Mouse (Mus musculus) liver, embryonic 16.5 days (tissue): ENCODE data around the gene Cdkal1. TPM values are rescaled to one million over a fixed set of nuclear protein-coding genes. Genes with fewer than 3 reads are reported as not detected.

Source experiments
- ATAC-seq: fragments of 200-750 bp; cut with Nextera tagmentation; 2 replicates; pipeline ENCODE4 v1.8.0; 2017; ENCODE audit warnings: low read depth, mild to moderate bottlenecking, moderate number of reproducible peaks, moderate library complexity
- H3K27ac ChIP-seq: fragments of 300-500 bp; sonication (generic); 2 replicates; pipeline ENCODE4 v1.5.1; 2014; ENCODE audit warnings: mild to moderate bottlenecking, low read length
- H3K27me3 ChIP-seq: fragments of 300-500 bp; sonication (generic); 2 replicates; pipeline ENCODE4 v1.6.1; 2014; ENCODE audit warnings: low read depth, low read length, mixed read lengths; ENCODE audit not compliant: control insufficient read depth, insufficient read depth
- H3K36me3 ChIP-seq: fragments of 300-500 bp; sonication (generic); 2 replicates; pipeline ENCODE4 v1.6.1; 2014; ENCODE audit warnings: mild to moderate bottlenecking; ENCODE audit not compliant: control insufficient read depth, insufficient read depth
- H3K4me1 ChIP-seq: fragments of 300-500 bp; sonication (generic); 2 replicates; pipeline ENCODE4 v1.6.1; 2014; ENCODE audit warnings: low read depth, low read length, mixed read lengths; ENCODE audit not compliant: control insufficient read depth
- H3K4me2 ChIP-seq: fragments of 300-500 bp; sonication (generic); 2 replicates; pipeline ENCODE4 v1.6.1; 2014; ENCODE audit warnings: low read depth, low read length, mixed read lengths
- H3K4me3 ChIP-seq: fragments of 300-500 bp; sonication (generic); 2 replicates; pipeline ENCODE4 v1.5.1; 2014; ENCODE audit warnings: low read depth, mild to moderate bottlenecking, low read length
- H3K9ac ChIP-seq: fragments of 300-500 bp; sonication (generic); 2 replicates; pipeline ENCODE4 v1.6.1; 2014; ENCODE audit warnings: low read depth, low read length
- H3K9me3 ChIP-seq: fragments of 300-500 bp; sonication (generic); replicated peaks from 2 replicates; pipeline ENCODE4 v1.6.1; 2016; ENCODE audit warnings: low read length; ENCODE audit not compliant: control insufficient read depth
- WGBS: fragments of 180-500 bp; shearing (Covaris S2); extraction: QIAGEN DNeasy Blood & Tissue Kit; methylation state at CpG from one replicate; pipeline ENCODE4 v1.1.7; 2014; ENCODE audit not compliant: insufficient replicate concordance; 5-methylcytosine and 5-hydroxymethylcytosine counted together
- polyA plus RNA-seq: library from polyadenylated mRNA; unstranded; fragments of >200 nt; fragmentation: Nextera tagmentation; extraction: Ambion mirVana; gene quantifications from 2 replicates; pipeline ENCODE4 v1.2.1, GENCODE M21; 2015

The Cdkal1 gene
- polyA plus RNA-seq, 1 experiment from 2014 or later = 9.3 TPM

GRCm38 (mm10) chr13:29805296-29805695 lies 50.2 kb downstream of the Cdkal1 start:
- Histone ChIP-seq H3K4me2 (no peak overlapping the region), H3K4me1 (no peaks in the 10 kb centered on the region), H3K9me3 (no peaks in the 10 kb centered on the region), H3K4me3 (no peak overlapping the region), H3K27ac (no peak overlapping the region), H3K27me3 (no peaks in the 10 kb centered on the region), H3K9ac (no peak overlapping the region), H3K36me3 (no peaks in the 10 kb centered on the region)
- ATAC-seq = no peak
- WGBS = 75% methylated on average over 1 of the region's 1 CpGs

DNA sequence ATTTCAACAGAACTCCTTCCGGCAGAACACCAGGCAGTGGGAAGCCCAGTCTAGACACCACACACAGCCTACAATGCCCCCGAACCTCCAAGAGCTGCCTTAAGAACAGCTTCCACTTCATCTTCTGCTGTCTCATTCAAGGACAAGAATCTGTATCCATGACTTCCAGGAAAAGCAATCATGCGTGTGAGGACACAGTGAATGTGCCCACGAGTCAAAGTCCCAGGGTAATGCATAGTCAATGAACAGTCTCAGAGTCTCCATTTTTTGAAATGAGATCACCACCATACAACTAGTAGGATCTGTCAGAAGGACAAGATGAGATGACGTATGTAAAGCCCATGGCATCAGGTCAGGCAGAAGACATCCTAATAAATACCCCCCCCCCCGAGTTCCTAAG lies 51.4 kb downstream of the Cdkal1 start:
- Histone ChIP-seq H3K9ac (no peak overlapping the region), H3K27me3 (no peaks in the 10 kb centered on the region), H3K4me3 (no peak overlapping the region), H3K27ac (no peak overlapping the region), H3K36me3 (no peaks in the 10 kb centered on the region), H3K4me1 (no peaks in the 10 kb centered on the region), H3K4me2 (no peak overlapping the region), H3K9me3 (no peaks in the 10 kb centered on the region)
- WGBS = 64% methylated on average over 6 of the region's 6 CpGs
- ATAC-seq = no peak

- H3K9me3 ChIP-seq = no peaks in the 10 kb centered on the region
- H3K27ac ChIP-seq = no peak overlapping the region
- H3K9ac ChIP-seq = no peak overlapping the region
- H3K4me1 ChIP-seq = no peaks in the 10 kb centered on the region
- H3K4me2 ChIP-seq = no peak overlapping the region
- H3K36me3 ChIP-seq = no peaks in the 10 kb centered on the region
- H3K27me3 ChIP-seq = no peaks in the 10 kb centered on the region
- ATAC-seq = no peak
- H3K4me3 ChIP-seq = no peak overlapping the region
Measured at GRCm38 (mm10) chr13:29802699-29803098, 52.8 kb downstream of the Cdkal1 start.

DNA sequence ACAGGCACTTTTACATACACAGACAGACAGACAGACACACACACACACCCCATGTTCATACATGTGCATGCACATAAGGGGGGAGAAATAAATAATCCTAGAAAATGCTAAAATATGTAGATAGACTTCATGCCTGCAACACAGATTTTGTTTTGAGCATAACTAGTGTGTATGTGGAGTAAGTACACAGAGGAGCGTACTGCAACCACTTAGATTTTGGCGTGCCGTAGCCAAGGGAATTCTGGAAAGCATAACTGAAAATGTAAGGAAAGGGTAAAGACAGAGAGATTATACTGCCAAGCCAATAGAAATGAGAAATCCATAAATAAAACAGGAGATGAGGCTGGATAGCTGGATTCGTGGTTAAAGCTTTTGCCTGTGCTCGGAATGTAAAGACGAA lies 55.4 kb downstream of the Cdkal1 start:
- no peak overlapping the region for H3K9ac ChIP-seq
- no peak overlapping the region for H3K27ac ChIP-seq
- no peaks in the 10 kb centered on the region for H3K36me3 ChIP-seq
- H3K4me2 ChIP-seq = no peak overlapping the region
- ATAC-seq = no peak
- 83% methylated on average over 6 of the region's 6 CpGs for WGBS
- H3K4me1 ChIP-seq = no peaks in the 10 kb centered on the region
- H3K9me3 ChIP-seq = no peaks in the 10 kb centered on the region
- H3K27me3 ChIP-seq = no peaks in the 10 kb centered on the region
- no peak overlapping the region for H3K4me3 ChIP-seq

DNA sequence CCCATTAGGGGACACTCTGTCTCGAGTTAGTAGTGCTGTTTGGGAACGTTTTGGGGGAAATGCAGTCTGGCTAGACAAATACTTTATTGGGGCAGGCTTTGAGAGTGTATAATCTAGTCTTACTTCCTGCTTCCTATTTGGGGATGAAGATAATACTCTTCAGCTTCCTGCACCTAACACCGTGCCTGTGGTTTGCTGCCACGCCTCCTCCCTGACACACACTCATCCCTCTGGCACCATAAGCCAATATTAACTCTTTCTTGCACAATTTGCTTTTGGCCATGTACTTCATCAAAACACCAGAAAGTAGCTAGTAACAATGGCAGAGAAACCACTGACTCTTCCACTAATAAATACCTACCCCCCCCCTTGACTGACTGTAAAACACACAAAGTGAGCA lies 63.4 kb downstream of the Cdkal1 start:
- Histone ChIP-seq H3K4me3 (no peak overlapping the region), H3K9me3 (no peaks in the 10 kb centered on the region), H3K9ac (no peak overlapping the region), H3K4me2 (no peak overlapping the region), H3K27ac (no peak overlapping the region), H3K4me1 (no peaks in the 10 kb centered on the region), H3K36me3 (no peaks in the 10 kb centered on the region), H3K27me3 (no peaks in the 10 kb centered on the region)
- WGBS = 14% methylated on average over 4 of the region's 4 CpGs
- no peak for ATAC-seq

DNA sequence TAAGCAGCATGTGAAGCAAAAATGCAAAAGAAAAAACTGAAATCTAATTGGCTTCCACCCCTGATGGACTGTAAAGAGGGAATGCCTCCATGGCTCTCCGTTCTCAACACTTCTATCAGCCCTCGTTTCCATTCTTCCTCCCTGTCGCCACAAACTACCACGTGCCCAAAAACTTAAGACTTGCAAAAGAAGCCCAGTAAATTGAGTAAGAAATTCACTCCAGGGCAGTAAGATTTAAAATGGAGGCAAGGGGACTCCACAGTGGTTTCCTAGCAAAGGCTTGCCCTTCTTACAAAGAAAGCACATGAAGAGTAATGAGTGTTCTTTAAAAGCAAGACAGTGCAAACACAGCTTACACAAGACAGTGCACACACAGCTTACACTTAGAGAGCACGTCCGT lies 64.0 kb downstream of the Cdkal1 start:
- Histone ChIP-seq H3K27me3 (no peaks in the 10 kb centered on the region), H3K4me3 (no peak overlapping the region), H3K4me2 (no peak overlapping the region), H3K36me3 (no peaks in the 10 kb centered on the region), H3K27ac (no peak overlapping the region), H3K9me3 (no peaks in the 10 kb centered on the region), H3K9ac (no peak overlapping the region), H3K4me1 (no peaks in the 10 kb centered on the region)
- ATAC-seq = no peak
- 37% methylated on average over 6 of the region's 6 CpGs for WGBS

GRCm38 (mm10) chr13:29786984-29787383 lies 68.5 kb downstream of the Cdkal1 start:
- Histone ChIP-seq H3K4me2 (no peak overlapping the region), H3K4me1 (no peaks in the 10 kb centered on the region), H3K9ac (no peak overlapping the region), H3K4me3 (no peak overlapping the region), H3K27me3 (no peaks in the 10 kb centered on the region), H3K9me3 (no peaks in the 10 kb centered on the region), H3K36me3 (no peaks in the 10 kb centered on the region), H3K27ac (no peak overlapping the region)
- WGBS = 39% methylated on average over 3 of the region's 3 CpGs
- no peak for ATAC-seq

DNA sequence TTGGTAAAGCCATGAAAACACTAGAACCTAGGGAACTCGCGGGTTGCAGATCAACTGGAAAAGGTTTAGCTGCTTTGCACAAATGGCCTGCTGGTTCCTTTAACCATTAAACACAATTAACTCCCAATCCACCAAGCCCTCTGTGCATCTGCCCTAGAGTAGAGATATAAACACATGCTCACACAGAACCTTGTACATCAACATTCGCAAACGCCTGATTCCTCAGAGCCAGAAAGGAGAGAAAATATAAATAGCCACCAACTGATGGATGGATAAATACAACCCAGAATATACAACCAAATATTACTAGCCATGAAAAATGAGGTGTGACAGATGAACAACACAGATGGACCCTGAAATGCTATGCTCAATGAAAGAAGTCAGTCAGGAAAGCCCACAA lies 70.6 kb downstream of the Cdkal1 start:
- WGBS = 73% methylated on average over 4 of the region's 4 CpGs
- ATAC-seq = no peak
- H3K9ac ChIP-seq = no peak overlapping the region
- no peak overlapping the region for H3K4me3 ChIP-seq
- H3K27me3 ChIP-seq = no peaks in the 10 kb centered on the region
- H3K36me3 ChIP-seq = no peaks in the 10 kb centered on the region
- H3K4me2 ChIP-seq = no peak overlapping the region
- no peaks in the 10 kb centered on the region for H3K9me3 ChIP-seq
- no peaks in the 10 kb centered on the region for H3K4me1 ChIP-seq
- H3K27ac ChIP-seq = no peak overlapping the region

GRCm38 (mm10) chr13:29781332-29781731 lies 74.1 kb downstream of the Cdkal1 start:
- H3K9ac ChIP-seq = no peak overlapping the region
- 72% methylated on average over 4 of the region's 4 CpGs for WGBS
- H3K4me1 ChIP-seq = no peaks in the 10 kb centered on the region
- ATAC-seq = no peak
- H3K4me2 ChIP-seq = no peak overlapping the region
- H3K9me3 ChIP-seq = no peaks in the 10 kb centered on the region
- H3K4me3 ChIP-seq = no peak overlapping the region
- no peaks in the 10 kb centered on the region for H3K36me3 ChIP-seq
- H3K27ac ChIP-seq = no peak overlapping the region
- H3K27me3 ChIP-seq = no peaks in the 10 kb centered on the region

GRCm38 (mm10) chr13:29780713-29781112 lies 74.8 kb downstream of the Cdkal1 start:
- no peak for ATAC-seq
- 58% methylated on average over 6 of the region's 6 CpGs for WGBS
- H3K27ac ChIP-seq = no peak overlapping the region

More at GRCm38 (mm10) chr13:29780713-29781112, 74.8 kb downstream of the Cdkal1 start:
- no peak overlapping the region for H3K9ac ChIP-seq
- H3K4me2 ChIP-seq = no peak overlapping the region
- H3K4me1 ChIP-seq = no peaks in the 10 kb centered on the region
- no peaks in the 10 kb centered on the region for H3K9me3 ChIP-seq
- H3K36me3 ChIP-seq = no peaks in the 10 kb centered on the region
- H3K4me3 ChIP-seq = no peak overlapping the region
- no peaks in the 10 kb centered on the region for H3K27me3 ChIP-seq
